9 mouse cellular contexts compared by ENCODE assay signal in genomic region chr13:73505686-73506467, GRCm38 (mm10). TPM values are rescaled to one million over a fixed set of nuclear protein-coding genes. Genes with fewer than 3 reads are reported as not detected.
A peak's percentile ranks its signal among the peaks of the same experiment; 100 is the strongest.
DNase-seq lines count a peak whose midpoint lies in the region; ATAC-seq and TF ChIP-seq lines count a peak whose summit lies in the region.
"Had no signal": no experiment of that assay in that cellular context is flagged by ENCODE, and none has a peak within 500 bp of the region (broad histone marks: within the 10 kb centered on the region; RNA-seq: fewer than 3 reads in every experiment).

No protein-coding gene starts in this region.

- peak; percentile 79 to 93 (median 86) for TF ChIP-seq CTCF in MEL (IDR thresholded peaks at IDR 0.05 in 2 of 3, conservative IDR thresholded peaks at IDR 0.05 in 1 of 3; ENCODE audit: control insufficient read depth in 1 of 3, insufficient read depth in 1 of 3, low read depth in 2 of 3, low read length in 3 of 3, poor library complexity in 1 of 3, severe bottlenecking in 1 of 3)
- TF ChIP-seq CTCF in lung, embryonic 14.5 days (IDR thresholded peaks at IDR 0.05; ENCODE audit: low read depth) = peak; percentile 83

- H3K27ac ChIP-seq in MEL (ENCODE audit: control insufficient read depth, low read depth, low read length) = no peak overlapping the region
- no peak overlapping the region for H3K27ac ChIP-seq in forebrain, embryonic 16.5 days (ENCODE audit: low read length)
- no peak overlapping the region for H3K27ac ChIP-seq in lung, embryonic 14.5 days (ENCODE audit: low read depth)
- H3K27ac ChIP-seq: limb, embryonic 15.5 days had no signal

- H3K9ac ChIP-seq in MEL (ENCODE audit: control insufficient read depth, low read depth, low read length, poor library complexity, severe bottlenecking) = no peak overlapping the region
- no peak overlapping the region for H3K9ac ChIP-seq in forebrain, embryonic 16.5 days (replicated peaks; ENCODE audit: low read depth, low read length)
- no peak overlapping the region for H3K9ac ChIP-seq in lung, embryonic 14.5 days
- H3K9ac ChIP-seq: limb, embryonic 15.5 days had no signal

- peak; percentile 80 for TF ChIP-seq RAD21 in MEL (IDR thresholded peaks at IDR 0.05; ENCODE audit: low read depth, low read length)

- H3K27me3 ChIP-seq in MEL (ENCODE audit: control insufficient read depth in 1 of 2, insufficient read depth in 2 of 2, low read length in 2 of 2) = no peaks in the 10 kb centered on the region
- H3K27me3 ChIP-seq in forebrain, embryonic 16.5 days (replicated peaks; ENCODE audit: control insufficient read depth, insufficient read depth, low read length) = no peaks in the 10 kb centered on the region
- H3K27me3 ChIP-seq in lung, embryonic 14.5 days (ENCODE audit: insufficient read depth, low read length) = no peaks in the 10 kb centered on the region
- H3K27me3 ChIP-seq: limb, embryonic 15.5 days had no signal

- no peaks in the 10 kb centered on the region for H3K79me2 ChIP-seq in MEL (ENCODE audit: control insufficient read depth, insufficient read depth, low read length, poor library complexity)

- no peak overlapping the region for H3K4me2 ChIP-seq in forebrain, embryonic 16.5 days (ENCODE audit: low read length)
- H3K4me2 ChIP-seq in lung, embryonic 14.5 days = no peak overlapping the region
- H3K4me2 ChIP-seq: limb, embryonic 15.5 days had no signal

- peak; percentile 67 for ATAC-seq in cerebellum, adult (ENCODE audit: insufficient number of reproducible peaks, low FRiP score, low TSS enrichment)
- peak; percentile 78 for ATAC-seq in forebrain, embryonic 16.5 days
- peak; percentile 70 for ATAC-seq in lung, embryonic 14.5 days (ENCODE audit: insufficient read depth)

- no peaks in the 10 kb centered on the region for H3K9me3 ChIP-seq in MEL (replicated peaks; ENCODE audit: insufficient read depth, low read length)
- no peaks in the 10 kb centered on the region for H3K9me3 ChIP-seq in forebrain, embryonic 16.5 days (ENCODE audit: control insufficient read depth, low read length)
- H3K9me3 ChIP-seq in lung, embryonic 14.5 days (ENCODE audit: low read depth, low read length) = no peaks in the 10 kb centered on the region
- H3K9me3 ChIP-seq: limb, embryonic 15.5 days had no signal

- TF ChIP-seq EP300 in MEL (IDR thresholded peaks at IDR 0.05; ENCODE audit: low read depth in 1 of 2, low read length in 2 of 2) = no peak

- H3K36me3 ChIP-seq in MEL (ENCODE audit: control insufficient read depth in 1 of 2, insufficient read depth in 2 of 2, low read length in 2 of 2) = no peaks in the 10 kb centered on the region; a peak in 1 of 4 replicates
- H3K36me3 ChIP-seq in forebrain, embryonic 16.5 days (ENCODE audit: control insufficient read depth, insufficient read depth) = peaks cover 9% of the 10 kb centered on the region
- H3K36me3 ChIP-seq in lung, embryonic 14.5 days (ENCODE audit: insufficient read depth) = peaks cover 76% of the 10 kb centered on the region

- peak; percentile 77 for DNase-seq in MEL (ENCODE audit: low read depth, low spot score)
- peak; percentile 89 for DNase-seq in heart, postnatal 4 days
- DNase-seq in layer of hippocampus, adult 18-20 months (ENCODE audit: low spot score in 2 of 2) = peak; percentile 63 to 93
- peak; percentile 87 for DNase-seq in lung, embryonic 14.5 days
- DNase-seq in ovary, postnatal 36 days (ENCODE audit: low spot score) = peak; percentile 77
- DNase-seq in thymus, postnatal 25 days = peak; percentile 82

- H3K4me1 ChIP-seq in MEL (ENCODE audit: control insufficient read depth in 1 of 2, insufficient read depth in 2 of 2, low read length in 2 of 2) = no peaks in the 10 kb centered on the region
- no peaks in the 10 kb centered on the region; the same call in 1 of the 2 replicates for H3K4me1 ChIP-seq in forebrain, embryonic 16.5 days (replicated peaks; ENCODE audit: control insufficient read depth, insufficient read depth, low read length)
- H3K4me1 ChIP-seq in lung, embryonic 14.5 days (ENCODE audit: insufficient read depth) = no peaks in the 10 kb centered on the region
- H3K4me1 ChIP-seq: limb, embryonic 15.5 days had no signal

- no peak overlapping the region for H3K4me3 ChIP-seq in MEL (ENCODE audit: control insufficient read depth in 1 of 2, insufficient read depth in 1 of 2, low read depth in 2 of 2, low read length in 2 of 2)
- H3K4me3 ChIP-seq in forebrain, embryonic 16.5 days (replicated peaks; ENCODE audit: low read length) = no peak overlapping the region
- H3K4me3 ChIP-seq in lung, embryonic 14.5 days (ENCODE audit: low read depth, low read length) = no peak overlapping the region
- H3K4me3 ChIP-seq: limb, embryonic 15.5 days had no signal

- no peak for TF ChIP-seq POLR2A in MEL (IDR thresholded peaks at IDR 0.05; ENCODE audit: control insufficient read depth in 1 of 2, insufficient read depth in 1 of 2, low read depth in 1 of 2, low read length in 2 of 2, poor library complexity in 1 of 2)

- WGBS in forebrain, embryonic 16.5 days = 77% methylated on average over 7 of the region's 7 CpGs
- 56% methylated on average over 7 of the region's 7 CpGs for WGBS in lung, embryonic 14.5 days

TF ChIP-seq in MEL, 35 proteins besides CTCF, POLR2A, EP300 and RAD21:
- no peak for TF ChIP-seq GABPA (IDR thresholded peaks at IDR 0.05; ENCODE audit: low read depth, low read length)
- TF ChIP-seq JUND (IDR thresholded peaks at IDR 0.05; ENCODE audit: low read depth, low read length) = no peak
- TF ChIP-seq ZC3H11A (IDR thresholded peaks at IDR 0.05; ENCODE audit: low read depth, low read length) = peak; percentile 79
- peak; percentile 93 for TF ChIP-seq SMC3 (IDR thresholded peaks at IDR 0.05; ENCODE audit: low read depth, low read length)

RNA-seq across cellular contexts. Expression of gene Slc6a3, which starts 30.7 kb away (rescaled TPM):
- total RNA-seq in MEL (2012; rRNA removed) = 0.07 and 0.08 TPM in 2 replicates
- polyA plus RNA-seq in MEL (2012; ENCODE audit: insufficient read depth in 1 of 2, insufficient read length in 2 of 2, low read depth in 1 of 2, low replicate concordance in 2 of 2, missing spikeins in 1 of 2) = under 1 TPM in 1 of 2 experiments, not detected in 1; 0.10 TPM
- 0.14 and 1.1 TPM in 2 replicates for polyA plus RNA-seq in forebrain, embryonic 16.5 days (2015; fragmentation: Nextera tagmentation; extraction: Ambion mirVana)
- total RNA-seq in heart, postnatal 4 days (2021) = not detected
- total RNA-seq in layer of hippocampus, adult 18-20 months (2021) = under 1 TPM; 0.15 to 0.27 TPM
- polyA plus RNA-seq in lung, embryonic 14.5 days (2014; fragmentation: Nextera tagmentation; extraction: Ambion mirVana) = 0.14 and 0.24 TPM in 2 replicates

RNA-seq across cellular contexts. Expression of gene Lpcat1, which starts 38.9 kb away (rescaled TPM):
- 30.5 and 38.8 TPM in 2 replicates for total RNA-seq in MEL (2012; rRNA removed)
- 10 to 100 TPM in 1 of 2 experiments, not detected in 1; 31.5 TPM for polyA plus RNA-seq in MEL (2012; ENCODE audit: insufficient read depth in 1 of 2, insufficient read length in 2 of 2, low read depth in 1 of 2, low replicate concordance in 2 of 2, missing spikeins in 1 of 2)
- polyA plus RNA-seq in forebrain, embryonic 16.5 days (2015; fragmentation: Nextera tagmentation; extraction: Ambion mirVana) = 62.3 and 64.7 TPM in 2 replicates
- total RNA-seq in heart, postnatal 4 days (2021) = 10 to 100 TPM; 12.7 to 14.2 TPM
- total RNA-seq in layer of hippocampus, adult 18-20 months (2021) = 10 to 100 TPM; 35.0 to 37.7 TPM
- 81.8 and 85.3 TPM in 2 replicates for polyA plus RNA-seq in lung, embryonic 14.5 days (2014; fragmentation: Nextera tagmentation; extraction: Ambion mirVana)
